Mouse (Mus musculus) midbrain, postnatal 0 days (tissue): ENCODE measurements around the gene Gas2. TPM values are rescaled to one million over a fixed set of nuclear protein-coding genes. Genes with fewer than 3 reads are reported as not detected.

Experiments
- ATAC-seq: fragments of 200-750 bp; cut with Nextera tagmentation; 2 replicates; pipeline ENCODE4 v1.8.0; 2017; ENCODE audit warnings: moderate number of reproducible peaks, mild to moderate bottlenecking, moderate TSS enrichment, moderate library complexity; ENCODE audit not compliant: low FRiP score
- DNase-seq: peaks from one replicate; pipeline ENCODE4 v3.0.0-alpha.2; 2015; ENCODE audit warnings: low spot score
- H3K27ac ChIP-seq: fragments of 300-500 bp; sonication (generic); 2 replicates; pipeline ENCODE4 v1.5.1; 2014; ENCODE audit warnings: low read depth, mild to moderate bottlenecking, low read length, mixed read lengths
- H3K27me3 ChIP-seq: fragments of 300-500 bp; sonication (generic); 2 replicates; pipeline ENCODE4 v1.6.1; 2014; ENCODE audit warnings: low read length, control low read depth, mixed read lengths; ENCODE audit not compliant: insufficient read depth
- H3K36me3 ChIP-seq: fragments of 300-500 bp; sonication (generic); 2 replicates; pipeline ENCODE4 v1.6.1; 2014; ENCODE audit warnings: low read length, control low read depth, mixed read lengths; ENCODE audit not compliant: insufficient read depth
- H3K4me1 ChIP-seq: fragments of 300-500 bp; sonication (generic); 2 replicates; pipeline ENCODE4 v1.6.1; 2014; ENCODE audit warnings: mild to moderate bottlenecking, control low read depth, antibody characterized with exemption, low read length, mixed read lengths; ENCODE audit not compliant: insufficient read depth
- H3K4me2 ChIP-seq: fragments of 300-500 bp; sonication (generic); 2 replicates; pipeline ENCODE4 v1.6.1; 2014; ENCODE audit warnings: low read depth, mild to moderate bottlenecking, low read length, mixed read lengths; ENCODE audit not compliant: poor library complexity, severe bottlenecking
- H3K4me3 ChIP-seq: fragments of 300-500 bp; sonication (generic); 2 replicates; pipeline ENCODE4 v1.5.1; 2014; ENCODE audit warnings: low read depth, mild to moderate bottlenecking, low read length, moderate library complexity
- H3K9ac ChIP-seq: fragments of 300-500 bp; sonication (generic); replicated peaks from 2 replicates; pipeline ENCODE4 v1.6.1; 2014; ENCODE audit warnings: mild to moderate bottlenecking, low read length, moderate library complexity, mixed read lengths; ENCODE audit not compliant: poor library complexity, severe bottlenecking
- H3K9me3 ChIP-seq: fragments of 300-500 bp; sonication (generic); 2 replicates; pipeline ENCODE4 v1.6.1; 2016; ENCODE audit warnings: low read length, control low read depth
- CTCF ChIP-seq: IDR thresholded peaks from 2 replicates; pipeline ENCODE4 v1.5.1; 2016; ENCODE audit warnings: antibody characterized with exemption, mild to moderate bottlenecking
- WGBS: fragments of 180-500 bp; shearing (Covaris S2); extraction: QIAGEN DNeasy Blood & Tissue Kit; methylation state at CpG from one replicate; pipeline ENCODE4 v1.1.7; 2014; 5-methylcytosine and 5-hydroxymethylcytosine counted together
- polyA plus RNA-seq: library from polyadenylated mRNA; unstranded; fragments of >200 nt; fragmentation: Nextera tagmentation; extraction: Ambion mirVana; gene quantifications from 2 replicates; pipeline ENCODE4 v1.2.1, GENCODE M21; 2015
- total RNA-seq: library from RNA; depleted of rRNA; stranded (reverse); fragments of >200 nt; gene quantifications from 2 replicates; pipeline ENCODE4 v1.2.3, GENCODE M21; 2014; rRNA removed

The Gas2 gene
- total and polyA plus RNA-seq, 2 experiments from 2014 or later = 15.0 to 17.5 TPM

- H3K36me3 ChIP-seq = no peaks in the 10 kb centered on the region
- WGBS = 86% methylated on average over 5 of the region's 5 CpGs
- DNase-seq (no peak), ATAC-seq (no peak)
- H3K4me3 ChIP-seq = no peak overlapping the region
- no peaks in the 10 kb centered on the region for H3K4me1 ChIP-seq
- no peaks in the 10 kb centered on the region for H3K27me3 ChIP-seq
- no peak overlapping the region for H3K27ac ChIP-seq
- H3K4me2 ChIP-seq = no peak overlapping the region
- no peaks in the 10 kb centered on the region for H3K9me3 ChIP-seq
- no peak overlapping the region for H3K9ac ChIP-seq
- TF ChIP-seq CTCF = no peak
Measured at GRCm38 (mm10) chr7:52024050-52024626, 162.3 kb downstream of the Gas2 start.

GRCm38 (mm10) chr7:52037600-52038582 lies 176.1 kb downstream of the Gas2 start:
- H3K36me3 ChIP-seq = no peaks in the 10 kb centered on the region
- no peak for ATAC-seq
- WGBS = 39% methylated on average over 8 of the region's 8 CpGs

More at GRCm38 (mm10) chr7:52037600-52038582, 176.1 kb downstream of the Gas2 start:
- Histone ChIP-seq H3K4me2 (no peak overlapping the region), H3K27me3 (no peaks in the 10 kb centered on the region), H3K27ac (no peak overlapping the region), H3K4me1 (no peaks in the 10 kb centered on the region), H3K4me3 (no peak overlapping the region), H3K9ac (no peak overlapping the region), H3K9me3 (no peaks in the 10 kb centered on the region)
- TF ChIP-seq CTCF = peak; percentile 92
- peak; percentile 89 for DNase-seq

Other genes with a start within 250 kb of the Gas2 start
- 214 and 225 TPM in 2 replicates for gene Slc17a6, start 240.0 kb upstream of the Gas2 start, total RNA-seq
- 161 and 162 TPM in 2 replicates for gene Slc17a6, start 240.0 kb upstream of the Gas2 start, polyA plus RNA-seq
- 10.6 and 11.3 TPM in 2 replicates for gene Fancf, start 252 bp downstream of the Gas2 start, total RNA-seq
- gene Fancf, start 252 bp downstream of the Gas2 start, polyA plus RNA-seq = 7.0 and 8.2 TPM in 2 replicates
- gene Svip, start 144.0 kb downstream of the Gas2 start, total RNA-seq = 14.0 and 21.5 TPM in 2 replicates
- gene Svip, start 144.0 kb downstream of the Gas2 start, polyA plus RNA-seq = 16.8 and 17.7 TPM in 2 replicates
- not detected in 2 replicates for gene 1700015G11Rik, start 153.7 kb downstream of the Gas2 start, total RNA-seq
- gene 1700015G11Rik, start 153.7 kb downstream of the Gas2 start, polyA plus RNA-seq = not detected in 2 replicates